Mouse (Mus musculus) G1E (cell line): ENCODE measurements around the gene Dcst1. TPM values are rescaled to one million over a fixed set of nuclear protein-coding genes. Genes with fewer than 3 reads are reported as not detected.

Source experiments
- ATAC-seq: 2 replicates; pipeline ENCODE4 v1.8.0; 2016; ENCODE audit warnings: mild to moderate bottlenecking; ENCODE audit not compliant: insufficient number of reproducible peaks, poor library complexity, low FRiP score, severe bottlenecking; ENCODE audit errors: extremely low read depth
- DNase-seq: peaks from one replicate; pipeline ENCODE4 v3.0.0; 2012; ENCODE audit warnings: low spot score
- H3K27me3 ChIP-seq: 2 replicates; pipeline ENCODE4 v1.6.1; 2012; ENCODE audit warnings: mild to moderate bottlenecking, low read length, inconsistent platforms; ENCODE audit not compliant: insufficient read depth
- H3K36me3 ChIP-seq: replicated peaks from 2 replicates; pipeline ENCODE3; 2012; ENCODE audit warnings: mild to moderate bottlenecking, inconsistent platforms
- H3K4me1 ChIP-seq: 2 replicates; pipeline ENCODE4 v1.6.1; 2012; ENCODE audit warnings: low read depth, low read length, inconsistent platforms, mixed read lengths; ENCODE audit not compliant: insufficient read depth
- H3K4me3 ChIP-seq: 2 replicates; pipeline ENCODE4 v1.5.1; 2012; ENCODE audit warnings: low read depth, mild to moderate bottlenecking, inconsistent platforms, low read length, moderate library complexity, mixed read lengths
- H3K9me3 ChIP-seq: replicated peaks from 2 replicates; pipeline ENCODE4 v1.6.1; 2012; ENCODE audit warnings: inconsistent platforms
- CTCF ChIP-seq: IDR thresholded peaks from 2 replicates; pipeline ENCODE4 v1.5.1; 2012; ENCODE audit warnings: low read depth, low read length, inconsistent platforms, mixed read lengths
- GATA1 ChIP-seq: IDR thresholded peaks from 2 replicates; pipeline ENCODE4 v1.6.1; 2012; ENCODE audit warnings: borderline replicate concordance, low read length, inconsistent platforms, mixed read lengths
- GATA2 ChIP-seq: IDR thresholded peaks from 2 replicates; pipeline ENCODE4 v1.6.1; 2012; ENCODE audit warnings: low read depth, low read length, inconsistent platforms, borderline replicate concordance
- POLR2AphosphoS5 ChIP-seq: IDR thresholded peaks from 2 replicates; pipeline ENCODE4 v1.6.1; 2012; ENCODE audit warnings: low read depth, low read length, inconsistent platforms; ENCODE audit not compliant: insufficient replicate concordance
- TAL1 ChIP-seq: conservative IDR thresholded peaks from 2 replicates; pipeline ENCODE4 v1.6.1; 2012; ENCODE audit warnings: low read depth, low read length, inconsistent platforms, mixed read lengths
- polyA plus RNA-seq: library from polyadenylated mRNA; stranded (reverse); fragments of >175 nt; gene quantifications from 2 replicates; pipeline ENCODE4 v1.2.3, GENCODE M21; 2012
- total RNA-seq, 2 experiments: library from RNA; stranded (forward) in 1 of 2; stranded (reverse) in 1 of 2; fragments of 200-1000 nt in 1 of 2; fragments of >200 nt in 1 of 2; fragmentation: Nextera tagmentation in 1 of 2; gene quantifications; 2 replicates each; pipeline ENCODE4 v1.2.3; 2014 to 2017

Gene Dcst1
- total RNA-seq (2014; fragmentation: Nextera tagmentation), result not detected in 2 replicates
- total RNA-seq (2017), result 0.06 and 0.22 TPM in 2 replicates
- polyA plus RNA-seq, result not detected in 2 replicates

- TF ChIP-seq GATA1 (no peak), TAL1 (no peak), POLR2AphosphoS5 (no peak), CTCF (no peak), GATA2 (no peak)
- no peaks in the 10 kb centered on the region for H3K36me3 ChIP-seq
- H3K4me3 ChIP-seq, result no peak within 1 kb of the TSS
- no peaks in the 10 kb centered on the region for H3K4me1 ChIP-seq
- DNase-seq, result no peak
- peaks cover 62% of the 10 kb centered on the region for H3K27me3 ChIP-seq
- no peaks in the 10 kb centered on the region for H3K9me3 ChIP-seq
- no peak for ATAC-seq
Measured at GRCm38 (mm10) chr3:89365153-89365485, at the start of gene Dcst1. Dcst1 (minus strand) TSS chr3:89365253.

DNA sequence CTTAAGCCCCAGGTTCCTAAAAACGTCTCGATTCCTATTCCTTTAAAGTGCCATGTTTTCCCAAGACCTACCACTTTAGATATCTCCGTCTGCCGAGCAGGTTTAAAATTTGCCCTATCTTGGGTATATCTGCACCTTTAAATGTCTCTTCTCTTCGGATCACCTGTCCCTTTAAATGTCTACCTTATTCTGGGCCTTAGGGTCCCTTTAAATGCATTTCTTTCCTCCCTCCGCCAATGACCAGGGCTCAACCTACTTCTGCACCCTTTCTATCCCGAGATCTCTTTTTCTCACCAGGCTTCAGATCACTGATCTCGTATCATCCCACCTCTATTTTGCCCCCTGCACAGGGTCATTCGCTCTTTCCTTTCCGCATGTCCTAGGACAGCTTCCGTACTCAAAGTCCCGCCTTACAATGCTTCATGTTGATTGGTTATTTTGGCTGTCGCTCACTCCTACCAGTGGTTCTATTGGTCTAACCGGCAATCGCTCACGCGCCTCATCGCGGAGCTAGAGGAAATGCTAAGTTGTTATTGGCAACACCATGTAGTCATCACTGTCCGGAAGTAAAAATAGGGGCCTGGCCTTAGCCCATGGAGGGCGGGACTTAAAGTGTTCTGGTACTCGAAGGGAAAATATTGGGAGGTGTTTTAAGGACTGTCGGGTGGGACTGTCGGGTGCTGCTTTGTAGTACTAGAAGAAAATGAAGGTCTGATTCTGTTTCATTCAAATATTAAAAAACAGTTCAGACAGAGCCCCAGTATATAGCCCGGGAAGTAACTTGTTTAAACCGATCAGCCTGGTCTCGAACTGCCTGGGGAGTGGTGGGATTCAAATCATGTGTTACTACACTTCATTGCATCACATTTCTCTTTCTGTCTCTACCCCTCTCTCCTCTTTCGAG lies 46.7 kb upstream of the Dcst1 start, which contains the start of gene Flad1:
Gene Flad1 (minus strand): TSS at position 381 of the 904 bp plus-strand sequence.
- Histone ChIP-seq H3K4me1 (peaks cover 59% of the 10 kb centered on the region), H3K36me3 (peaks cover 73% of the 10 kb centered on the region), H3K9me3 (no peaks in the 10 kb centered on the region), H3K4me3 (peak within 1 kb of the TSS; percentile 74), H3K27me3 (no peaks in the 10 kb centered on the region)
- peak; percentile 97 for ATAC-seq
- DNase-seq, result peak; percentile 91
- TF ChIP-seq CTCF (no peak), GATA2 (no peak), GATA1 (no peak), POLR2AphosphoS5 (no peak), TAL1 (no peak)

DNA sequence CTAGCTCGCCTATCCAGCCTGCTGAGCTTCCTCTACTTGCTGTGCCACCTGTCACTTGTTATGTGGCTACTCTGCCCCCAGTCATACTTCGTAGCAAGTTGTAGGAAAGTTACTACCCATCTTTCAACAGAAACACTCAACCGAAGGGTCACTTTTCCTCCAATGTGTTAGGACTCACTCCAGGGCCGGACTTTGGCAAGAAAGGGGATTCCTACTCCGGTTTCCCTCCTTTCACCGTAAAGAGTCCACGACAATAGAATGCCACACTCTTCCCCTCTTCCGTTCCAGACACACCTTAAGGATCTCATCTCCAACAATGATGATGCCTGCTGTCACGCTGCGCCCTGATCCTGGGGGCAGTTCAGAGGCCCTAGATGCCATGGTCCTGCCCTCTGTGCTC lies 45.8 kb upstream of the Dcst1 start:
- Histone ChIP-seq H3K36me3 (peaks cover 70% of the 10 kb centered on the region), H3K27me3 (no peaks in the 10 kb centered on the region), H3K9me3 (no peaks in the 10 kb centered on the region), H3K4me3 (peak overlapping the region; percentile 74), H3K4me1 (peaks cover 50% of the 10 kb centered on the region)
- ATAC-seq, result no peak
- no peak for DNase-seq
- TF ChIP-seq GATA2, result no peak
- no peak for TF ChIP-seq TAL1
- no peak for TF ChIP-seq CTCF
- no peak for TF ChIP-seq POLR2AphosphoS5
- no peak for TF ChIP-seq GATA1

DNA sequence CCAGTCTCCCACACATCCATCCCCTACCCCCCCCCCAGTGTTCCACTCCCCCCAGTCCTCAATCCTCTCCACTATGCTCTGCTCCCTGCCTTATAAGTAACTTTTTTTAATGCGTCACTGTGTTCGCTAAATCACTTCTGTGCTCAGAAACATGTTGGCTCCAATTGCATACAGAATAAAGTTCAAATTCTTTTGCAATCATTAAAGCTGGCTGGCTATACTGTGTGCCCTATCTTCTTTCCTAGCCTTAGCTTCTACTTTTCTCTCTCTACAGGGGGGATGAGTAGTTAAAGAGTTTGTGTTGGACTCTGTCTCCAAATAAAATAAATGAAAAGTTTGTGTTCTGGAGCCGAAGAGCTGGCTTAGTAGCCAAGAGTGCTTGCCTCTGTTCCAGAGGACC lies 44.6 kb upstream of the Dcst1 start:
- H3K36me3 ChIP-seq, result peaks cover 70% of the 10 kb centered on the region
- TF ChIP-seq GATA1 (no peak), TAL1 (no peak), POLR2AphosphoS5 (no peak), GATA2 (no peak), CTCF (no peak)
- H3K4me3 ChIP-seq, result no peak overlapping the region
- peaks cover 48% of the 10 kb centered on the region for H3K4me1 ChIP-seq
- DNase-seq, result no peak
- H3K27me3 ChIP-seq, result no peaks in the 10 kb centered on the region
- no peak for ATAC-seq
- H3K9me3 ChIP-seq, result no peaks in the 10 kb centered on the region

GRCm38 (mm10) chr3:89408448-89408847 lies 43.4 kb upstream of the Dcst1 start:
- H3K36me3 ChIP-seq, result peaks cover 70% of the 10 kb centered on the region

DNA sequence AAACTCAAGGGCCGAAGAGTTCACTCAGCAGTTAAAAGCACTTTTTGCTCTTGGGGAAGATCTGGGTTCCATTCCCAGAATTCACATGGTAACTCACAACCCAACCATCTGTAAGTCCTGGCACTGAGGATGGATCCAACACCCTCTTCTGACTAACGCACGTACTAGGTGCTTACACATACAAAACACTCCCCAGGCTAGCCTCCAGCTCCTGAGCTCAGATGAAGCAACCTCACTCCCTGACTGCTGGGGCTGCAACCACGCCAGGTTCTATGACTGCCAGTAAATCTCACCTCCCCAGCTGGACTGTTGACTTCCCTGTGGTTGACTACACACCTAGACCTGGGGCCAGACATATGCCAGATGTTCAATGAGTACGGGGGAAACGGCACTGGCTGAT lies 41.8 kb upstream of the Dcst1 start:
- H3K4me3 ChIP-seq, result no peak overlapping the region
- DNase-seq (no peak), ATAC-seq (no peak)
- peaks cover 78% of the 10 kb centered on the region for H3K36me3 ChIP-seq
- H3K27me3 ChIP-seq, result no peaks in the 10 kb centered on the region
- H3K4me1 ChIP-seq, result peaks cover 49% of the 10 kb centered on the region
- TF ChIP-seq CTCF, result no peak
- no peak for TF ChIP-seq GATA2
- TF ChIP-seq POLR2AphosphoS5, result no peak
- no peak for TF ChIP-seq GATA1
- TF ChIP-seq TAL1, result no peak
- no peaks in the 10 kb centered on the region for H3K9me3 ChIP-seq

More at GRCm38 (mm10) chr3:89408448-89408847, 43.4 kb upstream of the Dcst1 start:
- Histone ChIP-seq H3K9me3 (no peaks in the 10 kb centered on the region), H3K27me3 (no peaks in the 10 kb centered on the region), H3K4me1 (peaks cover 48% of the 10 kb centered on the region), H3K4me3 (no peak overlapping the region; the same call in 1 of the 2 replicates)
- TF ChIP-seq TAL1 (no peak), CTCF (no peak), POLR2AphosphoS5 (no peak), GATA1 (no peak)
- DNase-seq (no peak), ATAC-seq (no peak)
